Mouse (Mus musculus): ENCODE results near the gene Atp1b2.

DNA sequence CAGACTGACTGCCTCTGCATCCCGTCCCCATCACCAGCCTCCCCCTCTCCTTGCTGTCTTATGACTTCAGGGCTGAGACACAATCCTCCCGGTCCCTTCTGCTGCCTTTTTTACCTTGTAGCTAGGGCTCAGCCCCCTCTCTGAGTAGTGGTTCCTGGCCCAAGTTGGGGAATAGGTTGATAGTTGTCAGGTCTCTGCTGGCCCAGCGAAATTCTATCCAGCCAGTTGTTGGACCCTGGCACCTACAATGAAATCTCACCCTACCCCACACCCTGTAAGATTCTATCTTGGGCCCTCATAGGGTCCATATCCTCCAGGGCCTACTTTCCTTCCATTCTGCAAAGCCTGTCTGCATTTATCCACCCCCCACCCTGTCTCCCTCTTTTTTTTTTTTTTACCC, 14.3 kb downstream of the Atp1b2 start:
- no peak for TF ChIP-seq CTCF (IDR thresholded peaks at IDR 0.05; ENCODE audit: low read depth)
- no peak for TF ChIP-seq EP300 (IDR thresholded peaks at IDR 0.05; ENCODE audit: low read depth)
